Mouse (Mus musculus): ENCODE results near the gene Cmas.

GRCm38 (mm10) chr6:142798837-142799236, 42.4 kb downstream of the Cmas start:
- no peak for TF ChIP-seq CTCF (IDR thresholded peaks at IDR 0.05; ENCODE audit: low read depth, low read length)
- no peak for TF ChIP-seq TAL1 (conservative IDR thresholded peaks at IDR 0.05; ENCODE audit: low read depth, low read length)
- no peak for TF ChIP-seq POLR2AphosphoS5 (IDR thresholded peaks at IDR 0.05; ENCODE audit: insufficient replicate concordance, low read depth, low read length)
- no peak for TF ChIP-seq GATA1 (IDR thresholded peaks at IDR 0.05; ENCODE audit: borderline replicate concordance, low read length)

Measured in G1E (cell line).